Mouse (Mus musculus) midbrain, embryonic 14.5 days (tissue): Measurements from ENCODE around the gene Ms4a3. TPM values are rescaled to one million over a fixed set of nuclear protein-coding genes. Genes with fewer than 3 reads are reported as not detected.

Source experiments
- ATAC-seq: fragments of 200-750 bp; cut with Nextera tagmentation; 2 replicates; pipeline ENCODE4 v1.8.0; 2017; ENCODE audit warnings: moderate number of reproducible peaks, moderate library complexity; ENCODE audit not compliant: low FRiP score, low TSS enrichment
- DNase-seq: peaks from one replicate; pipeline ENCODE4 v3.0.0-alpha.2; 2015
- H3K27ac ChIP-seq: fragments of 300-500 bp; sonication (generic); replicated peaks from 2 replicates; pipeline ENCODE4 v1.5.1; 2014; ENCODE audit warnings: mild to moderate bottlenecking, low read depth, low read length, moderate library complexity
- H3K27me3 ChIP-seq: fragments of 300-500 bp; sonication (generic); 2 replicates; pipeline ENCODE4 v1.6.1; 2014; ENCODE audit warnings: low read length, control low read depth, mixed read lengths; ENCODE audit not compliant: control insufficient read depth, insufficient read depth
- H3K36me3 ChIP-seq: fragments of 300-500 bp; sonication (generic); 2 replicates; pipeline ENCODE4 v1.6.1; 2014; ENCODE audit warnings: low read length, control low read depth; ENCODE audit not compliant: control insufficient read depth, insufficient read depth
- H3K4me1 ChIP-seq: fragments of 300-500 bp; sonication (generic); 2 replicates; pipeline ENCODE4 v1.6.1; 2014; ENCODE audit warnings: mild to moderate bottlenecking, antibody characterized with exemption, low read length, control low read depth; ENCODE audit not compliant: control insufficient read depth, insufficient read depth
- H3K4me2 ChIP-seq: fragments of 300-500 bp; sonication (generic); 2 replicates; pipeline ENCODE4 v1.6.1; 2014; ENCODE audit warnings: mild to moderate bottlenecking, low read length, moderate library complexity
- H3K4me3 ChIP-seq: fragments of 300-500 bp; sonication (generic); replicated peaks from 2 replicates; pipeline ENCODE4 v1.5.1; 2014; ENCODE audit warnings: low read depth, low read length
- H3K9ac ChIP-seq: fragments of 300-500 bp; sonication (generic); replicated peaks from 2 replicates; pipeline ENCODE4 v1.6.1; 2014; ENCODE audit warnings: mild to moderate bottlenecking, low read length, moderate library complexity
- H3K9me3 ChIP-seq: fragments of 300-500 bp; sonication (generic); 2 replicates; pipeline ENCODE4 v1.6.1; 2016; ENCODE audit warnings: low read length, control low read depth, mixed read lengths; ENCODE audit not compliant: control insufficient read depth
- WGBS: fragments of 180-500 bp; shearing (Covaris S2); extraction: QIAGEN DNeasy Blood & Tissue Kit; methylation state at CpG from one replicate; pipeline ENCODE4 v1.1.7; 2014; 5-methylcytosine and 5-hydroxymethylcytosine counted together
- polyA plus RNA-seq: library from polyadenylated mRNA; unstranded; fragments of >200 nt; fragmentation: Nextera tagmentation; extraction: Ambion mirVana; gene quantifications from 2 replicates; pipeline ENCODE4 v1.2.1, GENCODE M21; 2014

The Ms4a3 gene
- polyA plus RNA-seq, 1 experiment from 2014 or later = not detected

GRCm38 (mm10) chr19:11633732-11634131 lies 6.9 kb downstream of the Ms4a3 start:
- WGBS = 92% methylated on average over 1 of the region's 1 CpGs
- no peaks in the 10 kb centered on the region for H3K27me3 ChIP-seq
- DNase-seq = no peak
- no peaks in the 10 kb centered on the region for H3K9me3 ChIP-seq
- H3K36me3 ChIP-seq = no peaks in the 10 kb centered on the region
- ATAC-seq = no peak
- no peak overlapping the region for H3K4me3 ChIP-seq
- no peaks in the 10 kb centered on the region for H3K4me1 ChIP-seq
- H3K27ac ChIP-seq = no peak overlapping the region
- no peak overlapping the region for H3K9ac ChIP-seq
- no peak overlapping the region for H3K4me2 ChIP-seq

- no peaks in the 10 kb centered on the region for H3K9me3 ChIP-seq
- no peak overlapping the region for H3K27ac ChIP-seq
- no peak overlapping the region for H3K4me2 ChIP-seq
- no peak overlapping the region for H3K9ac ChIP-seq
- DNase-seq (no peak), ATAC-seq (no peak)
- H3K4me3 ChIP-seq = no peak overlapping the region
- H3K27me3 ChIP-seq = no peaks in the 10 kb centered on the region
- 88% methylated on average over 5 of the region's 5 CpGs for WGBS
- no peaks in the 10 kb centered on the region for H3K36me3 ChIP-seq
- no peaks in the 10 kb centered on the region for H3K4me1 ChIP-seq
These were observed 15.4 kb downstream of the Ms4a3 start for GRCm38 (mm10) chr19:11625231-11625630.

- Histone ChIP-seq H3K27me3 (no peaks in the 10 kb centered on the region), H3K9me3 (no peaks in the 10 kb centered on the region), H3K4me2 (no peak overlapping the region), H3K36me3 (no peaks in the 10 kb centered on the region), H3K4me3 (no peak overlapping the region), H3K9ac (no peak overlapping the region), H3K27ac (no peak overlapping the region), H3K4me1 (no peaks in the 10 kb centered on the region)
- no peak for DNase-seq
- no peak for ATAC-seq
These were observed 15.9 kb downstream of the Ms4a3 start for GRCm38 (mm10) chr19:11624800-11625199.

GRCm38 (mm10) chr19:11623551-11623950 lies 17.1 kb downstream of the Ms4a3 start, which contains the start of gene Ms4a2:
TSS of gene Ms4a2 (minus strand) at chr19:11623719.
- no peak within 1 kb of the TSS for H3K4me3 ChIP-seq
- H3K9me3 ChIP-seq = no peaks in the 10 kb centered on the region
- H3K27ac ChIP-seq = no peak within 1 kb of the TSS
- H3K4me1 ChIP-seq = no peaks in the 10 kb centered on the region
- H3K36me3 ChIP-seq = no peaks in the 10 kb centered on the region
- DNase-seq (no peak), ATAC-seq (no peak)
- WGBS = 90% methylated on average over 2 of the region's 2 CpGs
- no peak within 1 kb of the TSS for H3K9ac ChIP-seq
- H3K27me3 ChIP-seq = no peaks in the 10 kb centered on the region
- H3K4me2 ChIP-seq = no peak within 1 kb of the TSS

- no peaks in the 10 kb centered on the region for H3K36me3 ChIP-seq
- H3K4me1 ChIP-seq = no peaks in the 10 kb centered on the region
- no peak for ATAC-seq
- no peaks in the 10 kb centered on the region for H3K9me3 ChIP-seq
- no peaks in the 10 kb centered on the region for H3K27me3 ChIP-seq
- H3K4me2 ChIP-seq = no peak overlapping the region
- H3K9ac ChIP-seq = no peak overlapping the region
- no peak overlapping the region for H3K4me3 ChIP-seq
- DNase-seq = no peak
- no peak overlapping the region for H3K27ac ChIP-seq
These were observed 22.7 kb downstream of the Ms4a3 start for GRCm38 (mm10) chr19:11617983-11618382.

GRCm38 (mm10) chr19:11614805-11615204 lies 25.8 kb downstream of the Ms4a3 start:
- no peak for ATAC-seq
- Histone ChIP-seq H3K27ac (no peak overlapping the region), H3K4me2 (no peak overlapping the region), H3K36me3 (no peaks in the 10 kb centered on the region), H3K9ac (no peak overlapping the region), H3K9me3 (no peaks in the 10 kb centered on the region), H3K4me1 (no peaks in the 10 kb centered on the region), H3K27me3 (no peaks in the 10 kb centered on the region), H3K4me3 (no peak overlapping the region)
- no peak for DNase-seq
- WGBS = 66% methylated on average over 2 of the region's 2 CpGs

GRCm38 (mm10) chr19:11613776-11614443 lies 26.7 kb downstream of the Ms4a3 start:
- Histone ChIP-seq H3K4me1 (no peaks in the 10 kb centered on the region), H3K9me3 (no peaks in the 10 kb centered on the region), H3K27ac (no peak overlapping the region), H3K36me3 (no peaks in the 10 kb centered on the region), H3K9ac (no peak overlapping the region), H3K27me3 (no peaks in the 10 kb centered on the region), H3K4me3 (no peak overlapping the region), H3K4me2 (no peak overlapping the region)
- 84% methylated on average over 8 of the region's 8 CpGs for whole genome bisulfite sequencing
- ATAC-seq (no peak), DNase-seq (no peak)

GRCm38 (mm10) chr19:11613084-11613483 lies 27.6 kb downstream of the Ms4a3 start:
- Histone ChIP-seq H3K27ac (no peak overlapping the region), H3K27me3 (no peaks in the 10 kb centered on the region), H3K4me1 (no peaks in the 10 kb centered on the region), H3K9ac (no peak overlapping the region), H3K4me2 (no peak overlapping the region), H3K36me3 (no peaks in the 10 kb centered on the region), H3K9me3 (no peaks in the 10 kb centered on the region), H3K4me3 (no peak overlapping the region)
- ATAC-seq = no peak
- DNase-seq = no peak
- WGBS = 92% methylated on average over 1 of the region's 1 CpGs

- Histone ChIP-seq H3K27ac (no peak overlapping the region), H3K4me3 (no peak overlapping the region), H3K27me3 (no peaks in the 10 kb centered on the region), H3K36me3 (no peaks in the 10 kb centered on the region), H3K4me2 (no peak overlapping the region), H3K9me3 (no peaks in the 10 kb centered on the region), H3K4me1 (no peaks in the 10 kb centered on the region), H3K9ac (no peak overlapping the region)
- 79% methylated on average over 2 of the region's 2 CpGs for WGBS
- ATAC-seq (no peak), DNase-seq (no peak)
These were observed 28.4 kb downstream of the Ms4a3 start for GRCm38 (mm10) chr19:11612293-11612692.
